Mouse (Mus musculus): ENCODE measurements at regions not wholly inside any gene's neighbourhood (a gene's known extent, or its start where the extent isn't known, plus 50 kb on each side); places are given as distances from the start of the nearest gene placed in this dataset.

DNA sequence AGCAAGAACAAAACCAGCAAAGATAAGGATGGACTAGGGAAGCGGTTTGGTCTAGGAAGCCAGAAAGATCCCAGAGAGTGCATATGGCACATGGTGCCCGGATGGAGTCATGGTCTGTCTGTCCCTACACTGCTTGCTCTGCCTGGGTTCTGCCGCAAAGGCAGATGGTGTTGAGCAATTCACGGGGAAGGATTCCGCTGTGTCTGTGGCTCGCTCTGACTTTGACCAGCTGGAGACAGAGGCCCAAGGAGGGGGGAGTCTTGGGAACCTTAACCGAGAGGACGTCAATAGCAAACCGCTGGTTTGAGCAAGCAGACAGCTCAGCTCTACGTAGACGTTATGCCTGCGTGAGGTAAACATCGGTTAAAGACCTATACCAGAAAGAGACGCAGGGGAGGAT lies 357.7 kb upstream of the Tbx3 start:
- no peak for DNase-seq

DNA sequence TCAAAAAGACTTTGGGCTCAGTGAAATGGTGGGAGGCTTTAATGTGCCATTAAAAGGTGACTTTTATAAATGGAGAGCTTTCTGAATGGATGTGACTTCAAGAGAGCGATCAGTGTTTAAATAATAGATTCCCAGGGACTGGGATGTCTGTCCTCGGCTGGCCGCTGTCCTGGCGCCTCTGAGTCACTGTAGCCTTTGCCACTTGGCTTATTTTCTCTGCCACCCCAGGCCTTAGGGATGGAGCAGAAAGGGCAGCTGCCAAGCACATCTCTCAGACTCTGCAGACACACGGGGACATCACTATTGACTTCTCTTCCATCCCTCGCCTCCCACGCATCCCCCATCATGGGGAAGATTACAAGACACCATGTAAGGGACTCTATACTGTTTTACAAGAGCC lies 355.3 kb upstream of the Tbx3 start:
- DNase-seq, result no peak

DNA sequence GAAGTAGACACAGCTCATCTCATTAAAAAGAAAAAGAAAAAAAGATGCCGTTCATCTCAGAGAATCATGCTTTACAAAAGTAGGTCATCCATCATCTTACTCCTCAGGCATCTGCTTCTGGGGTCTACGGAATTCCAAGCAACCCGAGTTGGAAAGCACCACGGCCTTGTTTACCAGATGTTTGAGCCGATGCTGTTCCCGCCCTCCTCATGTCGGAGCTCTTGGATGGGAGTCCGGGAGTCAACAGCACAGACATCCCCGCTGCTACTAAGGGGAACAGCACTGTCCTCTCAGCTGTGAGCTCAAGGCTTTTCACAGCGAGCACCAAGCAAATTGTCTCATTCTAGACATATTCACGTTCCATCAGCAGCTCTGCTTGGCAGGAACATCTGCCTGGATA lies 352.9 kb upstream of the Tbx3 start:
- no peak for DNase-seq

DNA sequence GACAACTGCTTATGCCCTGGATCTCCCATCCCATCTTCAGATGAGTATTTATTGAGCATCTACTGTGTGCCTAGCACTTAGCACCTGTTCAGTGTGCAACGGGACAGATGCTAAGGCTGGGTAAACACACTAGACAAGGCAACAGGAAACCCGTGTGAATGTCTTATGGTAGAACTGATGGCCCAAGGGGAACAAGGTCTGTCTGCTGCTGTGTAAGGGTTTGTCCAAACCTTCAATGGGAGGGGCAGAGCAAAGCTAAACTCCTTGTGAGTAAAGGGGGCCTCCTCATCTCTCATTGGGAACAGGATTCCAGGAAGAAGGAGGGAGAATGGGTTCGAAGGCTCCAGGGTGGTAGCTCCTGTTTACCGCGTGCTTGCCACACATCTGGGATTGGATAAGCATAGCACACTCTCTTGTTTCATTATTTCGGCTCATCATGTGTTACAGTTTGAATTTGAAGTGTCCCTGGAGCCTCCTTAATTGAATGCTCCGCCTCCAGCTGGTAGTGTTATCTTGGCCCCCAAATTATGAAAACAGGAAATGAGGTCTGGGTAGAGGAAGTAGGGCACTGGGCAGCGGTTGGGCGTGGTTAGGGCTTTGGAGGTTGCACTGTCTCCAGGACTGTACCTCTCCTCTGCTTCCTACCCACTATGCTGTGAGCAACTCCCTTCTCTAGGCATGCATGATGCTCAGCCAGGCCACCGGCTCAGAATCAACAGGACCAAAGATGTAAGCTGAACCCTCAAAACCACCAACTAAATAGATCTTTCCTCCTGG lies 348.9 kb upstream of the Tbx3 start:
- DNase-seq, result no peak

DNA sequence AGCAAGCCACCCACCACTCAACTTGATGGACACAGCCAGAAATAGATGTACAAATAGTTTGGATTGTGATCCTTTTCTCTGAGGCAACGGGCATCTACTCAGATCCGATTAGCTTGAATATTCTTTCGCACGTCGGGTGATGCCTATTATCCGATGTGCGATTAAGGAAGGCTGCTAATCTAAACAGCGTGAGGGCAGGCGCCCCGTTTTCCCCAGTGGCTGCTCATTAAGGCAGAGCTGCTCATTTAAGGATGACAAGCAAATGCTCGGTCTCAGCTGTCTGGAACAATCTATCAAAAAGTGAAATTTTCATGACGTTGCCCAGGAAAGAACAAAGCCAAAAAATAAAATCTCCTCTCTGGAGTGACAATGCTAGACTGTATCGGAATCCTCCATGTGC lies 348.1 kb upstream of the Tbx3 start:
- DNase-seq, result no peak

DNA sequence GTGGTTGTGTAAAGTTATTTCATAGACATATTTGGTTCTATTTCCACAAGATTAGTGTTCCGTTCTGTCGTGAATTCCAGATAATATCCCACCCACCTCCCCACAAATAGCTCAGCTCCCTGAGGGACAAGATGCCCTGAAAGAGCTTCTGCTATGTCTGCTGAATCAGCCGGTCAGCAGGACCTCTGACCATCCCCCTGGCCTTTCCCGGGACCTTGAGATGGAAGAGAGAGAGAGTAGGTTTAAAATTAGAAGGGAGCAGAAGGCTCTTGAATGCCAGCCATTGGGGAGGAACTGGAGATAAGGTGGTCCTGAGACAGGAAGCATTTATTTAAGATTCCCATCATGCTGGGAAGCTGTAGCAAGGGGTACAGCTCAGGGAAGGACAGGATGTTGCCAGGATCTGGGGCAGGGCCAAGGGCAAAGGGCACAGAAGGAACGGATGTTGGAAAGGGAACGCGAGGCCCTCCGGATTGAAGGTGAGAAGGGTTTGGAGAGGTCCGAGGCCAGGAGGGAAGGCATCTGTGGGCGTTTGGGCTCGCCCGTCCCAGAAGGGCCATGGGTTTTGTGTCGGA lies 344.7 kb upstream of the Tbx3 start:
- DNase-seq, result no peak

DNA sequence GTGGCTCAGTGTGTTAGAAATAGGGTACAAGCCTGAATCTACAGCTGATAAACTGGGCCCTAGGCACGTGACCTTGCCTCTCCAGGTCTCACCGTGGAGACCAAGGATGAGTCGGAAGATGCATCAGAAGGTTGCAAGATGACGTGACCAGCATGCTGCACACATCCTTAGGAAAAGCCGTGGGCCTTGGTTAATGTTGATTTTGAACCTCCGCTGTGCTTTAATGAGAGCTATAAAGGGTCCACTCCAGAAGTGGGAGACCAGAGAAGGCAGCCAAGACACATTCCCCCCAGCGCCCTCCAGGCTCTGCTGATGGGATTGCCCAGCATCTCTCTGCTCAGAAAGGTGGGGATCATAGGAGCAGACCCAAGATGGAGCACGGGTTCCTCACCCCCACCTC lies 343.6 kb upstream of the Tbx3 start:
- no peak for DNase-seq

DNA sequence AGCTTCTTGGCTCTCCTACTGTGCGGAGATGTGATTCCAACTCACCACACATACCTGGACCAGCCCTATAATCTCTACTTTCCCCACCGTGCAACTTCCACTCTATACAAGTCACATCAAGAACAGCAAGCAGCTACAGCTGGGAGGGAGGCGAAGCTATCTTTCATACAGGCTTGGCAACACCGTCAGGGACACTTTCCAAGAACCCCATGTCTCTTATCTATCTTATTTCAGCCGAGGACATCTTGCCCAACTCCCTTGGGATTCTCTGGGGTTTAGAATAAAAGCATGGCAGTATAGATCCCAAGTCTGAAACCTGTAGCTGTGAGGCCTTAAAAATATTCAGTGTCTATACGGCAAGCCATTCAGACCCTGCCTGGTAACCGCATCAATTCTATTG lies 341.5 kb upstream of the Tbx3 start:
- DNase-seq, result no peak

DNA sequence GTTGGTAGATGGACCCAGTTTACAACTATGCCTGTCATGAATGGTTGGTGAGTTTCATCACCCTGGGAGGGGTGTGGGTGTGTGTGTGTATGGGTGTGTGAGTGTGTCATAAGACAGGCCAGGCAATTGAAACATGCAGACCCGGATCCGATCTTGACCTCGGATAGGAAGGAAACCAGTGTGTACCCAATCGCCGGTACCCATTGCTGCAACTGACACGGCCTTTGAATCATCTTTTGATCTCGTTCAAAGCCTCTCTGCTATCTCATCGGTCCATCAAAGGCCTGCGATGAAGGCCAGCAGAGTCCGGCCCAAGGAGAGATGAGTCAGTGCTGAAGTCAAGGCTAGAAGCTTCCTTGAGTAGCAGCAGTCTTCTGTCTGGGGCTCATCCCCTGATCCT lies 341.1 kb upstream of the Tbx3 start:
- no peak for DNase-seq

DNA sequence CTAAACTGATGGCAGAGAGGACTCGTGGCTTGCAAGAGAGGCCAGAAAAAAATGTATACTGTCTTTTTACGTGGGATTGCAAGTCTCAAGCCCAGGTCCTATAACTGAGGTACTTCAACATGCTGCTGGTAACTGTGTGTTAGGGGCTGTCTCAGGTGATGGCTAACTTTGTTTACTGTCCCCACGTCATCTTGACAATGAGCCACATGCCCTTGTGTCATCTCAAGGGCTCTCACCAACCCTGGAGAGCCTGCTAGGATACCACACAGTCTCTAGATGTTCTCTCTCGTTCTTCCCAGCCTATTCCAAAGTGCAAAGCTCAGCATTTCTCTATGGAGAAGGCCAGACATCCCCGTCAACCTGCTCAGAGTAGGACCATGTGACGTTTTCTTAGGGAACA lies 340.6 kb upstream of the Tbx3 start:
- DNase-seq, result no peak

DNA sequence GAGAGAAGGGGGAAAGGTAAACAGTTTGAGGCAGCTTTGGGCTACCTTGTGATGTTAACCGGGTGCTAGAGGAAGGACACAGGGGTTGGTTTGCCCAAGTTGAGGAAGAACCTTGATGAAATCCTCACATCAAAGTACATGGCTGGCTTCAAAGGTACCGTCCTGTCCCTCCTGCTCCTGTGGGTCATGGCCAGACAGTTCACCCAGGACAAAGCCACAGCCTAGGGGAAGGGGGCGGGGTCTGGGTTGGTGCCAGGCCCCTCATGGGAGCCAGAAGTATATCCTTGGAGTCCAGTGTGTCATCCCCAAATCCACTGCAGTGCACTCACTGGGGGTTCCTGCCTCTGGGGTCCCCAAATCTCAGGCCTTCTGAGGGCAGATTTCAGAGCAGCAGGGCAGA lies 339.0 kb upstream of the Tbx3 start:
- DNase-seq, result no peak

DNA sequence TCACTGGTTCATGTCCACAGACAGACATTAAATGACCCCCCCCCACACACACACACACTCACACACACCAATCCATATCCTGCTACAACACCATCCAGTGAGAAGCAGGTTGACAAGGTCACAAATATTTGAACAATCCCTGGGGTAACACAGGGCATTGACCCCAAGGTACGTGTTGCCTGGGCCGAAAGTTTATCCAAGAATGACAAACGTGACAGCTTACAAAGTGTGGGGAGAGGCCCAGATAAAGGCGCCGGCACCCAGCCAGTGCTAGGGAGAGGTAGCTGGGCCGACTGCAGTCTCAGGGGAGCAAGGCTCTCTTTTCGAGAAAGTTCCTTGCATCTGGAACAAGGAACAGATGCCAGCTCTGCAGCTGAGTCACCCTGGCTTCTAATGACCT lies 337.8 kb upstream of the Tbx3 start:
- no peak for DNase-seq

DNA sequence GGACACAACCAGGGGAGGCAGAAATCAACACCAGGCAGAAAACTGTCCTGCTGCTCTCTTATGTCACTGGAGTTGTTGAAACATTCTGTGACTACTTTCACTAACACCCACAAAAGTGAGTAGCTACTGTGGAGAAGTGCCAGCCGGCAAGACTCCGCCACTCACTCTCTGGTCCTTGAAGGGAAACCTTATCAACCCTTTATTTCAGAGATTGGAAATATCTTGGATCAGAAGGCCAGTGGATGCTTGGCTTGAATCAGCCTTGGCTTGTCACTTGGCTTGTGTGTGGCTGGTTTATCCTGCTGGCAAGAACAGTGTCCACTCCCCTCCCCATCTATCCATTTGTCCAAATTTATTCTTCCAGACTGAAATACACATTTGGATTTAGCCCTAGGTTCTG lies 335.3 kb upstream of the Tbx3 start:
- DNase-seq, result no peak

DNA sequence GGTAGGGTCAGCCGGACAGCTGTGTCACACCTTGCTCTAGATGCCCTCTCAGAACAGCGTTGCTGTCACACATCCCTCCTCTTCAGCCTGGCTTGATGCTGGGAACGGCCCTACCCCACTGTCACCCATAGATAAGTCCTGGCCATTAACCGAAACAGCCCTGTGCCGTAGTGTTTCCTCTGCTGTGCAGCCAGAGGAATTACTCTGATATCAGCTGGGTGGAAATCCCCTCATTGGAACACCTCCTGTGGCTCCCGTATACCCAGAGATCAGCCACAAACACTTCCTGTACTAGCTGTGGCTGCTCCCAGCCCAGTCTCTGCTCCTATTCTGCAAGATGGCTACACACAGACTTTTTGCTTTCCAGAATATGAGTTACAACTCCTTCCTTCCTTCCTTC lies 334.5 kb upstream of the Tbx3 start:
- no peak for DNase-seq

DNA sequence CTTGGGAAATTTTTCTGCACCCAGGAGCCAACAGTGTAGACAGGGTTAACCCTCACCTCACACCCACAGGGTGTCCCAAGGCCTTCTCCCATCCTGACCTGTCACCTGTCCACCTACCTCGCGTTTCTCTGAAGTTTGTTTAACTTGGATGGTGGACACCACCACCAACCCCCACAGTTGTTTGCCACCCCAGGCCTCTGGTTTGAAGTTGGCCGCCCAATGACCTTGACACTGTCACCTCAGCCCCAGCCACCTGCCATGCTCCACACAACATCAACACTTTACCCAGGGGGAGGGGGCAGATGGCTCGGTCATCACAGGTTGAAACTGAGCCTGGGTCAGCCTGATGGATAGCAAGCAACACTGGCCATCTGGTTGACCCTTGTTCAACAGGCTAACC lies 332.7 kb upstream of the Tbx3 start:
- no peak for DNase-seq

DNA sequence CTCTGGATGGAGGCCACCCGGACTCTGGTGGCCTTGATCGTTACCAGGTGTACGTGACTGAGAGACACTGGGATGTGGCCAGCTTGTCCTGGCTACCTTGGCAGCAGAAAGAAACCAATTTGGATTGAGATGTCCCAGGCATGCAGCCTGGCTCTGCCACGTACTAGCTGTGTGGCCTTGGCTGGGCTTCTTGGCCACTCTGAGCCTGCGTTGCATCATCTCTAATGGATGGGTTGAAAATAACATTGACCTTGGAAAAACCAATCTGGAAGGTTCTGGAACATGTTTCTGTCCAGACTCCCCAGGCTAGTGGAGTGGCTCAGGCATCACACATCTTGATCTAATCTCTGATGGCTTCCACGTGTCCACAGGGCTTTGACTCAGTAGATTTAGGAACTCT lies 331.8 kb upstream of the Tbx3 start:
- no peak for DNase-seq

DNA sequence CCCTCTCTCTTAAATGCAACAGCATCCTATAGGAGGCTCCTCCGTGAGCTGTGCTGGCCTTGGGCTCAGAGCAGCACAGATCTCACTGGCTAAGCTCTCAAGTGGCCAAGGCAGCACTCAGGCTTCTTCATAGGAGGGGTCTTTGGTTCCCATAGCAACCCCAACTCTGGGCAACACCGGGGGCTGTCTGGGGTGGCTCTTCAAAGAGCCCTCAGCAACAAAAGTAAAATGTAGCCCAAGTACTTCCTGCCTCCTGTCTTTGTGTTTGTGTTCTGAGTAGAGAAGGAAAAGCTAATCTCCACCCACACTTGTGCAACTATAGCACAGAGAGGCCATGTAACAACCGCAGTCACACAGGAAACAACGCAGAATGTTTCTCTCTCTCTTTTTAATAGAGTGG lies 322.2 kb upstream of the Tbx3 start:
- DNase-seq, result no peak

DNA sequence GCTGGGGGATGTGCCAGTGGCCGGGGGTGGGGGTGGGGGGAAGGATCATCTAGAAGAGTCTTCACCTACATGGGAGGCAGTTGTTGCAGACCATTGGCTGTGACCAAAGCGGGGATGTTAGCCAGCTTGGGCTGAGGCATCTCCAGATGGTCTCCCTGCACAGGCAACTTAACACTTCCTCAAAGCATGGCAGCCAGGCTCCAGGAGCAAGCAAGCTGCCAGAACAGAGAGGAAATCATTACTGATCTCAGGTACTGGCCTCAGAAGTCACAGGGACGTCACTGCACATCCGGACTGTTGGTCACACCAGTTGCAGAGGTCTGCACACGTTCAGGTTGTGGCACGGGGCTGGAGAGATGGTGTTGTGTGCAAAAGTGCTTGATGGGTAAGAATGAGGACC lies 321.1 kb upstream of the Tbx3 start:
- no peak for DNase-seq

DNA sequence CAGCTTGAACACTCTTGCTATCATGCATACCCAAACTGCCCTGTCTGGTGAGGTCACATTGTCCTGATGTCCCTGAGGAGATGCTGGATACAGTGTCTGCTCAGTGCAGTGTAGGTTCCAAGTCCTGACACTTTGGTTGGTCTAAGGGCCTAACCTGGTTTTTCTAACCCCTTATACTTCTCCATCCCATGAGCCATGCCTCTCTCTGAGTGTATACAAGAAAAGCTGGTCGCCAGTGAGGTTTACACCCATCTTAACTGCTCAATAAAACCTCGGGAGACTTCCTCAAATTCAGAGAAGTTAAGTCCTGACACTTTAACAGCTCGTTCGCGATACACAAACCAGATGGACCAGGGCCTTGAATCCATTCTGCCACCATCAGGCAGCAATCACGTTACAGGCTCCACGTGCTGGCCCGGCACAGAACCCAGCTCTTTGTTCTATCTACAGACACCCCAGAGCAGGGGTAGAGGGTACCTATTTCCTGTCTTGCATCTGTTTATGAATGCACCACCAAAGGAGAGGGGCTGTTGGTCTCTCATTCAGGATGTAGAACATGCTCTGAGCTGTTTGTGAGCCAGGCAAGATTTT lies 320.0 kb upstream of the Tbx3 start:
- DNase-seq, result no peak

DNA sequence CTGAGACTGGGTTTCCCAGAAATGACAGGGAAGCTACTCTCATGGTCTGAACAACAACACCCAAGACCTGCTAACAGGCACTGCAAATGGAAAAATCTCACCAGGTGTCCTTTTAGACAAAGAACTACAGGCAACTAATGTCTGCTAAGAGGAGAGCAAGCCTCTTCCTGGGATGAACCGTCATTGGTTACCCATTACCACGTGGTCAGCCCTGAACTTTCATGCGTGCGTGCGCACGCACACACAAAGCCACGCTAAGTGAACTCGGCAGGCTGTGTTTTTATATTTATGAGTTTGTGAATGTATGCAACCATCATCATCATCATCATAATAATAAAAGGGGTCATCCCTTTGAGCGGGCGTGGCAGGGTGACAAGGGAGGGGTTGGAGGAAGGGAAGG lies 315.0 kb upstream of the Tbx3 start:
- DNase-seq, result no peak

DNA sequence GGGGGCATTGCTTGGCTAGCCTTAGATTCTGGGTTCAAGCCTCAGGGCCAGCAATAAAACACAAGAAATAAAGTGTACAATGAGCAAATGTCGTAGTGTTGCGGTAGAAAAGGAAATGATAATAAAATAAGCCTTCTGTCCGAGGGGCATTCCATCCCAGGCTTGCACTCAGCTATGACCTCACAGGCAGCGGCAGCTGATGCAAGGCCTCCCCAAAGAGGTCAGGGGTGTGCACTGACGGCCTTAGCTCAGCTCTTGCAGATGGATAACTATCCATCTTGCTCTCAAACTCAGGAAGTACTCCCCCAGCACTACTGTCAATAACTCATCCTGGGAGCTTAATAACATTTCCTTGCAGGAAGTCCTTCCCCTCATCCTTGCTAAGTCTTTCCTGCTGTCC lies 314.4 kb upstream of the Tbx3 start:
- DNase-seq, result no peak

DNA sequence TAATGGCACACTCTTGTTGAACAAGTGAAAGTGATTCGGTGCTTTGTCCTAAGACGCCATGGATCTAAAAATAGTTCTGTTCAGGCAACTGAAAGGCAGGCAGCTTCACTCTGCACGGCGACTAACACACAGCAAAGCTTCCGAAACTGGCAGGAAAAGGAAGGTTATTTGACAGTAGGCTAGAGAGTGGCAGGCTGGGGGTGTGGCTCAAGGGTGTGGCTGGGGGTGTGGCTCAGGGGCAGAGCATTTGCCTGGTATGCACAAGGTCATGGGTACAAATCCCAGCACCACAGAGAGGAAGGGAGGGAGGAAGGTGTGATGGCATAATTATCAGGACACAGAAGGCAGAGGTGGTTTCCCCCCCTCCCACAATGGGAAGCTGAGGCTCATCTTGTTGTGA lies 310.8 kb upstream of the Tbx3 start:
- DNase-seq, result no peak

DNA sequence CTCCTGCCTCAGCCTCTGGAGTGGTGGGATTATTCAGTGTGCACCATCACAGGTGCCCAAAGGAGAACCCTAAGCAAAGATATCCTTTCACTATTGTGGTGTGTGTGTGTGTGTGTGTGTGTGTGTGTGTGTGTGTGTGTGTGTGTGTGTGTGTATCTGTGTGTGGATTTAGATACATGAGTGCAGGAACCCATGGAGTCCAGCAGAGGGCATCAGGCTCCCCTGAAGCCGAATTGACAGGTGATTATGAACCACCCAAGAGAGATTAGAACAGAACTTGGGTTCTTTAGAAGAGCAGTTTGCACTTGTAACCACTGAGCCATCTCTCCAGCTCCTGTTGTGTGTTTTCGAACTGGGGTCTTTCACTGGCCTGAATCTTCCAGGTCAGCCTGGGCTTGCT lies 310.1 kb upstream of the Tbx3 start:
- no peak for DNase-seq

DNA sequence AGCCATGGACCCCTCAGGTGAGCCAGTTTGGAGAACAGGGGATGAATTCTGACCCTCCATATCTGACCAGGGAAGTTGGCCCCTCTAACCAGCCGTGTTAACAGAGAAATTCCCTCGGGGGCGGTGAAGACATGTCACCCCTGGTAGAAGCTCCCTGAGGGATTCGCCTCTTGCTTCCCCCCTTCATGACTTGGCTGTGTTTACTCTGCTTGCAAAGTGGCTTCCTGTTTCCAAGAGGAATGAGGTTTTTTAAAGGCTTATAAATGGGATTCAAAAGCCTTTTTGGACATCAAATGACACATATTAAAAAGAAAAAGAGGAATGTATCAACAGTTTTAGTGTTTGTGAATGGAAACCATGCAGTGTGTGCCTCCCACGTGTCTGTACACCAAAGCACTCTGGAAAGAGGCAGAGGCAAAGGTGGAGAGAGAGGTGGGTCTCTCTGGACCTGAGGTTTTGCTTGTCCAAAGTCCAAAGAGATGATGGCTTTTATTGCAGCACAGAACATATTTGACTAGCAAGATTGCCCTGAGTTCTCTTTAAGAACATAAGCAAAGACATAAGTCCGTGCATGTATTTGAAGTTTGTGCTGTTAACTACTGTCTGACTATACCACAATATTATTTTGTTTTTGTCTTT lies 308.9 kb upstream of the Tbx3 start:
- DNase-seq, result no peak
